Mouse (Mus musculus): ENCODE data around the gene Uhrf1bp1l.

DNA sequence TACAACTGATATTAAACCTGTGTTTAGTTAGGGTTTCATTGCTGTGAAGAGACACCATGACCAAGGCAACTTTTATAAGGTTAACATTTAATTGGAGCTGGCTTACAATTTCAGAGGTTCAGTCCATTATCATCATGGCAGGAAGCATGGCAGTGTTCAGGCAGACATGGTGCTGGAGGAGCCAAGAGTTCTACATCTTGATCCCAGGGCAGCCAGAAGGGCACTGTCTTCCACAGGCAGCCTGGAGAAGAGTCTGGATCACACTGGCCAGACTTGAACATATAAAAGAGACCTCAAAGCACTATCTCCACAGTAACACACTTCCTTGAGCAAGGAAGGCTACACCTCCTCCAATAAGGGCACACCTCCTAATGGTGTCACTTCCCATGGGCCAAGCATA is 24.5 kb upstream of the Uhrf1bp1l start:
- TF ChIP-seq CTCF (conservative IDR thresholded peaks at IDR 0.05; ENCODE audit: low read length) (no peak), NANOG (IDR thresholded peaks at IDR 0.05; ENCODE audit: borderline replicate concordance, low read length) (no peak), POU5F1 (IDR thresholded peaks at IDR 0.05; ENCODE audit: borderline replicate concordance, low read length) (no peak)
